In the genomic region with DNA sequence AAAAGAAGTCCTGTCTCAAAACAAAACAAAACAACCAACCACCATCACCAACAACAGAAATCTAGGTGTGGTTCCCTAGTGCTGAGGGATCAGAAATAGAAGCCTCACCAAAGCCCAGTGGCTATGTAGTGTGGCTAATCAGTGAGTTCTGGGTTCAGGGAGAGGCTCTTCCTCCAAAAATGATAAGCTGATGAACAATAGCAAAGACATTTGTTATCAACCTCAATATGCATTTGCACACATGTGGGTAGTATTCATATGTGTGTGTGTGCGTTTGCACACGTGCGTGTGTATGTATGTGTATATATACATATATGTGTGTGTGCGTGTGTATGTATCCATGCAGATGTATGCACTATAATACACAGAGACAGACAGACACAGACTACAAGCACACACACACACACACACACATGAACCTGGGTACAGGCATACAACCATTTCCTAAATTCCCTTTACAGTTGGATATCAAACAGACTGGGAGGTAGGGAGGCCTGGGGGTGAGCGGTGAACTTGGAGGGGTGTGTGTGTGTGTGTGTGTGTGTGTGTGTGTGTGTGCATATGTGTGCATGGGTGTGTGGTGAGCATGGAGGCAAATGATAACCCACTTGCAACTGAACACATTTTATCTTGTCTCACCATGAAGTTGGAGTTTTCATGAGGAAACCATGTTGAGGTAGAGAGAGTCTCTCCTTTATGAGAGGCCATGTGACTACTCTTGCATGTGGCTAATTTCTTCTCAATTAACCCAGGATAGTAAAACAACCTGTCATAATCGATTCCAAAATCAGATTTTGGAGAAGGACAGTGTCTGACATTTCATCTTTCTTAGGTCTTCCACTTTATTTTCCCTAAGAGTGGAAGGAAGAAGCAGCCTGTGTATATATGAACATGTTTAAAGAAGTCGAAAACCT, we compare ENCODE assay signal across 24 mouse cellular contexts. TPM values are rescaled to one million over a fixed set of nuclear protein-coding genes. Genes with fewer than 3 reads are reported as not detected.
DNase-seq lines count a peak whose midpoint lies in the region; ATAC-seq and TF ChIP-seq lines count a peak whose summit lies in the region.
"Had no signal": no experiment of that assay in that cellular context is flagged by ENCODE, and none has a peak within 500 bp of the region (broad histone marks: within the 10 kb centered on the region; RNA-seq: fewer than 3 reads in every experiment).

No protein-coding gene starts in this region.

- no peak for TF ChIP-seq RAD21 in MEL (IDR thresholded peaks at IDR 0.05; ENCODE audit: low read depth, low read length)

- no peaks in the 10 kb centered on the region for H3K79me2 ChIP-seq in MEL (ENCODE audit: control insufficient read depth, insufficient read depth, low read length, poor library complexity)

- ATAC-seq in liver, embryonic 13.5 days (ENCODE audit: low read depth), result peak; percentile 75
- ATAC-seq in liver, embryonic 16.5 days (ENCODE audit: low read depth), result peak; percentile 78
- ATAC-seq in kidney, embryonic 14.5 days (ENCODE audit: low FRiP score, low TSS enrichment), result no peak
- ATAC-seq: forebrain, embryonic 15.5 days; Patski had no signal

- TF ChIP-seq POLR2A in MEL (IDR thresholded peaks at IDR 0.05; ENCODE audit: control insufficient read depth in 1 of 2, insufficient read depth in 1 of 2, low read depth in 1 of 2, low read length in 2 of 2, poor library complexity in 1 of 2), result no peak

- DNase-seq in MEL (ENCODE audit: low read depth, low spot score) (peak; percentile 64), liver (peak; percentile 35)
- no peak for DNase-seq in liver, embryonic 13.5 days
- DNase-seq in heart, postnatal 4 days, result no peak
- DNase-seq in retina, postnatal 1 day, result no peak
- DNase-seq in hindbrain, embryonic 10.5 days (ENCODE audit: low spot score), result no peak
- DNase-seq: adrenal gland, postnatal 10 days; adrenal gland, postnatal 36 days; cerebellum, adult 18-20 months; cerebellum, adult 9-10 months; cerebellum, postnatal 14 days; gastrocnemius, postnatal 25 days; heart, adult 18-20 months; heart, postnatal 10 days; heart, postnatal 36 days had no signal

- peak overlapping the region; percentile 44 for H3K27ac ChIP-seq in MEL (ENCODE audit: control insufficient read depth, low read depth, low read length)
- peak overlapping the region; percentile 47; the same call in 1 of the 2 replicates for H3K27ac ChIP-seq in liver, embryonic 13.5 days
- H3K27ac ChIP-seq in liver, embryonic 16.5 days (ENCODE audit: low read length), result no peak overlapping the region
- H3K27ac ChIP-seq in hindbrain, embryonic 10.5 days, result no peak overlapping the region
- no peak overlapping the region for H3K27ac ChIP-seq in kidney, embryonic 14.5 days (ENCODE audit: low read depth, low read length)
- H3K27ac ChIP-seq: forebrain, embryonic 12.5 days; forebrain, embryonic 15.5 days; heart, embryonic 15.5 days; hindbrain, embryonic 12.5 days; hindbrain, embryonic 15.5 days had no signal

- H3K9ac ChIP-seq in MEL (ENCODE audit: control insufficient read depth, low read depth, low read length, poor library complexity, severe bottlenecking), result no peak overlapping the region
- no peak overlapping the region for H3K9ac ChIP-seq in liver, embryonic 13.5 days
- H3K9ac ChIP-seq in liver, embryonic 16.5 days (ENCODE audit: low read depth, low read length), result no peak overlapping the region
- H3K9ac ChIP-seq in kidney, embryonic 14.5 days (ENCODE audit: low read depth, low read length), result no peak overlapping the region
- H3K9ac ChIP-seq: forebrain, embryonic 12.5 days; forebrain, embryonic 15.5 days; heart, embryonic 12.5 days; heart, embryonic 15.5 days; hindbrain, embryonic 12.5 days; hindbrain, embryonic 15.5 days had no signal

- no peak overlapping the region for H3K4me3 ChIP-seq in MEL (ENCODE audit: control insufficient read depth in 1 of 2, insufficient read depth in 1 of 2, low read depth in 2 of 2, low read length in 2 of 2)
- H3K4me3 ChIP-seq in liver, embryonic 13.5 days (replicated peaks), result no peak overlapping the region
- no peak overlapping the region for H3K4me3 ChIP-seq in liver, embryonic 16.5 days (ENCODE audit: low read depth, low read length)
- no peak overlapping the region for H3K4me3 ChIP-seq in hindbrain, embryonic 10.5 days
- H3K4me3 ChIP-seq in kidney, embryonic 14.5 days (ENCODE audit: low read length), result no peak overlapping the region
- H3K4me3 ChIP-seq: forebrain, embryonic 12.5 days; forebrain, embryonic 15.5 days; heart, embryonic 12.5 days; heart, embryonic 15.5 days; hindbrain, embryonic 12.5 days; hindbrain, embryonic 15.5 days had no signal

- H3K9me3 ChIP-seq in MEL (replicated peaks; ENCODE audit: insufficient read depth, low read length), result no peaks in the 10 kb centered on the region
- no peaks in the 10 kb centered on the region for H3K9me3 ChIP-seq in liver, embryonic 13.5 days (replicated peaks)
- no peaks in the 10 kb centered on the region for H3K9me3 ChIP-seq in liver, embryonic 16.5 days (replicated peaks; ENCODE audit: control insufficient read depth, low read length)
- no peaks in the 10 kb centered on the region for H3K9me3 ChIP-seq in hindbrain, embryonic 10.5 days
- H3K9me3 ChIP-seq in kidney, embryonic 14.5 days (ENCODE audit: control insufficient read depth, low read length), result no peaks in the 10 kb centered on the region
- H3K9me3 ChIP-seq: forebrain, embryonic 12.5 days; forebrain, embryonic 15.5 days; heart, embryonic 12.5 days; heart, embryonic 15.5 days; hindbrain, embryonic 12.5 days; hindbrain, embryonic 15.5 days had no signal

- 67% methylated on average over 7 of the region's 7 CpGs for WGBS in liver, embryonic 13.5 days (ENCODE audit: insufficient replicate concordance)
- 62% methylated on average over 7 of the region's 7 CpGs for WGBS in liver, embryonic 16.5 days (ENCODE audit: insufficient replicate concordance)
- WGBS in hindbrain, embryonic 10.5 days, result 90% methylated on average over 7 of the region's 7 CpGs
- WGBS in kidney, embryonic 14.5 days, result 92% methylated on average over 7 of the region's 7 CpGs

- TF ChIP-seq EP300 in MEL (IDR thresholded peaks at IDR 0.05; ENCODE audit: low read depth in 1 of 2, low read length in 2 of 2), result peak; percentile 72 to 93

- no peaks in the 10 kb centered on the region; a peak in 1 of 4 replicates for H3K27me3 ChIP-seq in MEL (ENCODE audit: control insufficient read depth in 1 of 2, insufficient read depth in 2 of 2, low read length in 2 of 2)
- peaks cover 25% of the 10 kb centered on the region for H3K27me3 ChIP-seq in liver, embryonic 13.5 days
- H3K27me3 ChIP-seq in liver, embryonic 16.5 days (ENCODE audit: control insufficient read depth, insufficient read depth, low read depth, low read length), result peaks cover 6% of the 10 kb centered on the region
- H3K27me3 ChIP-seq in hindbrain, embryonic 10.5 days (ENCODE audit: insufficient read depth, poor library complexity, severe bottlenecking), result peaks cover 20% of the 10 kb centered on the region
- H3K27me3 ChIP-seq in kidney, embryonic 14.5 days (ENCODE audit: control insufficient read depth, insufficient read depth, low read length), result peaks cover 4% of the 10 kb centered on the region; the same call in 1 of the 2 replicates
- H3K27me3 ChIP-seq: forebrain, embryonic 15.5 days; hindbrain, embryonic 12.5 days had no signal

- H3K4me1 ChIP-seq in MEL (ENCODE audit: control insufficient read depth in 1 of 2, insufficient read depth in 2 of 2, low read length in 2 of 2), result peaks cover 16 to 21% of the 10 kb centered on the region in 2 experiments
- peaks cover 32% of the 10 kb centered on the region for H3K4me1 ChIP-seq in liver, embryonic 13.5 days (replicated peaks)
- H3K4me1 ChIP-seq in liver, embryonic 16.5 days (ENCODE audit: control insufficient read depth, low read depth, low read length), result peaks cover 17% of the 10 kb centered on the region
- H3K4me1 ChIP-seq in hindbrain, embryonic 10.5 days (replicated peaks), result peaks cover 14% of the 10 kb centered on the region
- 0 out of 2 replicates have a peak, but pooled peaks cover 3% of the 10 kb centered on the region for H3K4me1 ChIP-seq in kidney, embryonic 14.5 days (ENCODE audit: control insufficient read depth, insufficient read depth, low read length)
- H3K4me1 ChIP-seq: heart, embryonic 15.5 days had no signal

- no peak overlapping the region for H3K4me2 ChIP-seq in liver, embryonic 13.5 days
- no peak overlapping the region for H3K4me2 ChIP-seq in liver, embryonic 16.5 days (ENCODE audit: low read depth, low read length)
- no peak overlapping the region for H3K4me2 ChIP-seq in kidney, embryonic 14.5 days (replicated peaks; ENCODE audit: low read depth, low read length)
- H3K4me2 ChIP-seq: forebrain, embryonic 12.5 days; forebrain, embryonic 15.5 days; heart, embryonic 12.5 days; heart, embryonic 15.5 days; hindbrain, embryonic 12.5 days; hindbrain, embryonic 15.5 days had no signal

- TF ChIP-seq CTCF in MEL (IDR thresholded peaks at IDR 0.05 in 2 of 3, conservative IDR thresholded peaks at IDR 0.05 in 1 of 3; ENCODE audit: control insufficient read depth in 1 of 3, insufficient read depth in 1 of 3, low read depth in 2 of 3, low read length in 3 of 3, poor library complexity in 1 of 3, severe bottlenecking in 1 of 3), result no peak

- peaks cover 0 to 19% of the 10 kb centered on the region in 2 experiments; a peak in 2 of 4 replicates for H3K36me3 ChIP-seq in MEL (ENCODE audit: control insufficient read depth in 1 of 2, insufficient read depth in 2 of 2, low read length in 2 of 2)
- no peaks in the 10 kb centered on the region for H3K36me3 ChIP-seq in liver, embryonic 13.5 days
- H3K36me3 ChIP-seq in liver, embryonic 16.5 days (ENCODE audit: control insufficient read depth, insufficient read depth), result no peaks in the 10 kb centered on the region
- H3K36me3 ChIP-seq in hindbrain, embryonic 10.5 days, result no peaks in the 10 kb centered on the region
- no peaks in the 10 kb centered on the region for H3K36me3 ChIP-seq in kidney, embryonic 14.5 days (ENCODE audit: control insufficient read depth, insufficient read depth, low read length)
- H3K36me3 ChIP-seq: forebrain, embryonic 12.5 days; forebrain, embryonic 15.5 days; heart, embryonic 12.5 days; heart, embryonic 15.5 days; hindbrain, embryonic 12.5 days; hindbrain, embryonic 15.5 days had no signal

TF ChIP-seq in MEL, 35 proteins besides CTCF, POLR2A, EP300 and RAD21 (continues in another document):
- TF ChIP-seq ZKSCAN1 (IDR thresholded peaks at IDR 0.05; ENCODE audit: low read depth, low read length), result no peak
- peak; percentile 62 for TF ChIP-seq MAX (IDR thresholded peaks at IDR 0.05; ENCODE audit: low read length)
- peak; percentile 49; the same call in 1 of the 2 replicates for TF ChIP-seq BHLHE40 (IDR thresholded peaks at IDR 0.05; ENCODE audit: borderline replicate concordance, low read depth, low read length)

RNA-seq across cellular contexts. Expression of a gene that starts 39.3 kb away (rescaled TPM):
- 49.8 and 52.1 TPM in 2 replicates for total RNA-seq in MEL (2012; rRNA removed)
- 100 to 1,000 TPM in 1 of 2 experiments, 10 to 100 TPM in 1; 46.4 to 137 TPM for polyA plus RNA-seq in MEL (2012; ENCODE audit: insufficient read depth in 1 of 2, insufficient read length in 2 of 2, low read depth in 1 of 2, low replicate concordance in 2 of 2, missing spikeins in 1 of 2)
- 3.9 and 4.4 TPM in 2 replicates for polyA plus RNA-seq in liver, embryonic 13.5 days (2015; fragmentation: Nextera tagmentation; extraction: Ambion mirVana)
- 3.1 and 3.3 TPM in 2 replicates for polyA plus RNA-seq in liver, embryonic 16.5 days (2015; fragmentation: Nextera tagmentation; extraction: Ambion mirVana)
- total RNA-seq in heart, postnatal 4 days (2021), result 10 to 100 TPM; 40.0 to 40.8 TPM
- polyA plus RNA-seq in hindbrain, embryonic 10.5 days (2016; fragmentation: Nextera tagmentation; extraction: Ambion mirVana), result 8.3 and 9.5 TPM in 2 replicates
- polyA plus RNA-seq in kidney, embryonic 14.5 days (2014; fragmentation: Nextera tagmentation; extraction: Ambion mirVana), result 13.8 and 18.8 TPM in 2 replicates

Comparison
In these comparisons a context has a peak if more than half of its experiments do, and no peak if none do; other contexts are left out.
1. DNase-seq: peak in MEL (single experiment) and liver (single experiment); none in liver, embryonic 13.5 days (single experiment), heart, postnatal 4 days (single experiment), retina, postnatal 1 day (single experiment) and hindbrain, embryonic 10.5 days (single experiment).
2. H3K27ac ChIP-seq: peak in MEL (single experiment) and liver, embryonic 13.5 days (single experiment); none in liver, embryonic 16.5 days (single experiment), hindbrain, embryonic 10.5 days (single experiment) and kidney, embryonic 14.5 days (single experiment).